22 mouse cellular contexts compared by ENCODE assay signal in genomic region chr2:161049426-161049825, GRCm38 (mm10). TPM values are rescaled to one million over a fixed set of nuclear protein-coding genes. Genes with fewer than 3 reads are reported as not detected.
DNase-seq lines count a peak whose midpoint lies in the region; ATAC-seq lines count a peak whose summit lies in the region.
"Had no signal": no experiment of that assay in that cellular context is flagged by ENCODE, and none has a peak within 500 bp of the region (broad histone marks: within the 10 kb centered on the region; RNA-seq: fewer than 3 reads in every experiment).

No protein-coding gene starts in this region.

- no peaks in the 10 kb centered on the region for H3K4me1 ChIP-seq in kidney, embryonic 16.5 days (ENCODE audit: insufficient read depth, low read length)
- H3K4me1 ChIP-seq in kidney, embryonic 15.5 days = 0 out of 2 replicates have a peak, but pooled peaks cover 3% of the 10 kb centered on the region
- H3K4me1 ChIP-seq in lung, embryonic 16.5 days (replicated peaks; ENCODE audit: control insufficient read depth, insufficient read depth, low read length) = peaks cover 3% of the 10 kb centered on the region; the same call in 1 of the 2 replicates
- H3K4me1 ChIP-seq: embryonic facial prominence, embryonic 10.5 days; forebrain, embryonic 10.5 days; hindbrain, embryonic 12.5 days had no signal

- H3K36me3 ChIP-seq in kidney, embryonic 16.5 days (ENCODE audit: insufficient read depth, low read length) = peaks cover 25% of the 10 kb centered on the region
- peaks cover 56% of the 10 kb centered on the region for H3K36me3 ChIP-seq in kidney, embryonic 15.5 days
- H3K36me3 ChIP-seq in lung, embryonic 16.5 days (ENCODE audit: control insufficient read depth, insufficient read depth, low read length) = peaks cover 15% of the 10 kb centered on the region

- H3K27ac ChIP-seq in kidney, embryonic 16.5 days (ENCODE audit: low read length) = no peak overlapping the region
- H3K27ac ChIP-seq in kidney, embryonic 15.5 days = no peak overlapping the region
- 0 out of 2 replicates have a peak overlapping the region, but pooled peaks have one; percentile 17 for H3K27ac ChIP-seq in lung, embryonic 16.5 days (ENCODE audit: low read length)
- H3K27ac ChIP-seq: embryonic facial prominence, embryonic 10.5 days; forebrain, embryonic 10.5 days; gastrocnemius, adult 2 months; heart, embryonic 13.5 days; hindbrain, embryonic 12.5 days had no signal

- H3K9ac ChIP-seq in kidney, embryonic 16.5 days (replicated peaks; ENCODE audit: low read length) = no peak overlapping the region
- H3K9ac ChIP-seq in kidney, embryonic 15.5 days = no peak overlapping the region
- H3K9ac ChIP-seq in lung, embryonic 16.5 days (ENCODE audit: low read length) = no peak overlapping the region
- H3K9ac ChIP-seq: heart, embryonic 13.5 days; hindbrain, embryonic 12.5 days had no signal

- no peak overlapping the region for H3K4me3 ChIP-seq in kidney, embryonic 16.5 days (ENCODE audit: low read length)
- H3K4me3 ChIP-seq in kidney, embryonic 15.5 days (replicated peaks) = no peak overlapping the region
- no peak overlapping the region for H3K4me3 ChIP-seq in lung, embryonic 16.5 days (ENCODE audit: low read length)
- H3K4me3 ChIP-seq: embryonic facial prominence, embryonic 10.5 days; erythroblast, embryonic 14.5 days; forebrain, embryonic 10.5 days; gastrocnemius, adult 2 months; heart, embryonic 13.5 days; hindbrain, embryonic 12.5 days had no signal

- no peaks in the 10 kb centered on the region for H3K27me3 ChIP-seq in kidney, embryonic 16.5 days (ENCODE audit: insufficient read depth, low read length)
- no peaks in the 10 kb centered on the region for H3K27me3 ChIP-seq in kidney, embryonic 15.5 days
- H3K27me3 ChIP-seq in lung, embryonic 16.5 days (ENCODE audit: control insufficient read depth, insufficient read depth, low read depth, low read length) = no peaks in the 10 kb centered on the region
- H3K27me3 ChIP-seq: heart, embryonic 13.5 days; hindbrain, embryonic 12.5 days; Patski had no signal

- ATAC-seq in kidney, embryonic 16.5 days (ENCODE audit: low FRiP score, low TSS enrichment) = 0 out of 2 replicates have a peak, but pooled peaks have one; percentile 54
- ATAC-seq in kidney, embryonic 15.5 days (replicated peaks; ENCODE audit: low FRiP score) = no peak
- ATAC-seq in lung, embryonic 16.5 days (ENCODE audit: low read depth) = no peak
- ATAC-seq: activated CD4-positive, CD25-positive, alpha-beta regulatory T cell, adult 4 months; forebrain, embryonic 14.5 days; Patski had no signal

- no peak overlapping the region for H3K4me2 ChIP-seq in kidney, embryonic 16.5 days (replicated peaks; ENCODE audit: low read depth, low read length)
- H3K4me2 ChIP-seq in kidney, embryonic 15.5 days = no peak overlapping the region
- no peak overlapping the region for H3K4me2 ChIP-seq in lung, embryonic 16.5 days (ENCODE audit: low read depth, low read length)
- H3K4me2 ChIP-seq: heart, embryonic 13.5 days; hindbrain, embryonic 12.5 days had no signal

- DNase-seq in kidney, adult 11 months = peak; percentile 15
- no peak for DNase-seq in kidney, adult 18-20 months
- DNase-seq in lung, postnatal 14 days = no peak
- DNase-seq in adrenal gland, postnatal 4 days (ENCODE audit: low spot score in 2 of 2) = no peak
- DNase-seq: adrenal gland, adult 2 months; adrenal gland, postnatal 25 days; cerebellum, adult 2 months; cerebellum, postnatal 10 days; gastrocnemius, adult 2 months; gastrocnemius, postnatal 25 days; heart, postnatal 4 days had no signal

- H3K9me3 ChIP-seq in kidney, embryonic 16.5 days (ENCODE audit: low read length) = no peaks in the 10 kb centered on the region
- no peaks in the 10 kb centered on the region for H3K9me3 ChIP-seq in kidney, embryonic 15.5 days (replicated peaks)
- no peaks in the 10 kb centered on the region for H3K9me3 ChIP-seq in lung, embryonic 16.5 days (ENCODE audit: control insufficient read depth, low read length)
- H3K9me3 ChIP-seq: embryonic facial prominence, embryonic 10.5 days; forebrain, embryonic 10.5 days; heart, embryonic 13.5 days; hindbrain, embryonic 12.5 days had no signal

- 34% methylated on average over 6 of the region's 6 CpGs for WGBS in kidney, embryonic 16.5 days
- 39% methylated on average over 6 of the region's 6 CpGs for WGBS in kidney, embryonic 15.5 days
- 57% methylated on average over 6 of the region's 6 CpGs for WGBS in lung, embryonic 16.5 days

RNA-seq across cellular contexts. Expression of gene Chd6, which starts 59.4 kb away (rescaled TPM):
- polyA plus RNA-seq in kidney, embryonic 16.5 days (2015; fragmentation: Nextera tagmentation; extraction: Ambion mirVana) = 30.1 and 35.6 TPM in 2 replicates
- 31.2 and 32.9 TPM in 2 replicates for polyA plus RNA-seq in kidney, embryonic 15.5 days (2015; fragmentation: Nextera tagmentation; extraction: Ambion mirVana)
- polyA plus RNA-seq in lung, embryonic 16.5 days (2015; fragmentation: Nextera tagmentation; extraction: Ambion mirVana) = 33.8 and 33.9 TPM in 2 replicates
- total RNA-seq in adrenal gland, postnatal 4 days (2021) = 10 to 100 TPM; 57.8 to 62.7 TPM
